Mouse (Mus musculus) liver, embryonic 12.5 days (tissue): ENCODE results near the gene Olfr576. TPM values are rescaled to one million over a fixed set of nuclear protein-coding genes. Genes with fewer than 3 reads are reported as not detected.
A peak's percentile ranks its signal among the peaks of the same experiment; 100 is the strongest.

ENCODE experiments used
- ATAC-seq: fragments of 200-750 bp; cut with Nextera tagmentation; 2 replicates; pipeline ENCODE4 v1.8.0; 2017; ENCODE audit warnings: moderate number of reproducible peaks, mild to moderate bottlenecking, moderate library complexity
- H3K27ac ChIP-seq: fragments of 300-500 bp; sonication (generic); 2 replicates; pipeline ENCODE4 v1.5.1; 2016; ENCODE audit warnings: mild to moderate bottlenecking
- H3K27me3 ChIP-seq: fragments of 300-500 bp; sonication (generic); replicated peaks from 2 replicates; pipeline ENCODE4 v1.6.1; 2016; ENCODE audit warnings: mild to moderate bottlenecking, moderate library complexity
- H3K36me3 ChIP-seq: fragments of 300-500 bp; sonication (generic); 2 replicates; pipeline ENCODE4 v1.6.1; 2016; ENCODE audit warnings: mild to moderate bottlenecking, moderate library complexity
- H3K4me1 ChIP-seq: fragments of 300-500 bp; sonication (generic); 2 replicates; pipeline ENCODE4 v1.6.1; 2016
- H3K4me2 ChIP-seq: fragments of 300-500 bp; sonication (generic); 2 replicates; pipeline ENCODE4 v1.6.1; 2016; ENCODE audit warnings: mild to moderate bottlenecking, moderate library complexity
- H3K4me3 ChIP-seq: fragments of 300-500 bp; sonication (generic); 2 replicates; pipeline ENCODE4 v1.5.1; 2016; ENCODE audit warnings: mild to moderate bottlenecking, moderate library complexity
- H3K9ac ChIP-seq: fragments of 300-500 bp; sonication (generic); 2 replicates; pipeline ENCODE4 v1.6.1; 2016; ENCODE audit warnings: mild to moderate bottlenecking, moderate library complexity
- H3K9me3 ChIP-seq: fragments of 300-500 bp; sonication (generic); replicated peaks from 2 replicates; pipeline ENCODE4 v1.6.1; 2016; ENCODE audit warnings: mild to moderate bottlenecking, moderate library complexity
- WGBS: fragments of 180-500 bp; shearing (Covaris S2); methylation state at CpG from one replicate; pipeline ENCODE4 v1.1.7; 2016; ENCODE audit not compliant: insufficient replicate concordance; 5-methylcytosine and 5-hydroxymethylcytosine counted together
- polyA plus RNA-seq: library from polyadenylated mRNA; unstranded; fragments of >200 nt; fragmentation: Nextera tagmentation; extraction: Ambion mirVana; gene quantifications from 2 replicates; pipeline ENCODE4 v1.2.1, GENCODE M21; 2016

Gene Olfr576
- polyA plus RNA-seq, 1 experiment from 2014 or later: not detected

DNA sequence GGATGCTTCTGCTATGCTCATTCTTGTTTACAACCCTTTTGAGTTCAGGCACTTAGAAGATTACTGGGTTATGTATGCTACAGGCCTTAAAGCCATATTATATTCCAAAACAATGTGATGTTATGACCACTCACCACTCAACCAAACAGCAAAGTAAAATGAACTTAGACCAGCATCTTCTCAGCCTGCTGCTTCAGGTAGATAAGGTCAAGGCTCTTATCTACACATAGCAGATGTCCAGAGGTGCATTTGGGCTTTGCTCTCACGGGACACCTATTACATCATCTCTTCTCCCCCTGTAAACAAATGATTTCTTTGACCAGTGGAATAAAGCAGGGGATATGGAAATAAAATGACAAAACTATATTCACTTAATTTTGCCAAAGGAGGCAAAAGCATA lies 3.9 kb upstream of the Olfr576 start, which contains the start of gene Olfr575:
Gene Olfr575 (minus strand): TSS at position 183 of the 400 bp plus-strand sequence.
- Histone ChIP-seq H3K4me3 (no peak within 1 kb of the TSS), H3K4me1 (peaks cover 16% of the 10 kb centered on the region; the same call in 1 of the 2 replicates), H3K9ac (0 out of 2 replicates have a peak within 1 kb of the TSS, but pooled peaks have one; percentile 12), H3K27me3 (no peaks in the 10 kb centered on the region), H3K27ac (peak within 1 kb of the TSS; percentile 81), H3K4me2 (peak within 1 kb of the TSS; percentile 29), H3K9me3 (no peaks in the 10 kb centered on the region), H3K36me3 (no peaks in the 10 kb centered on the region)
- peak; percentile 95 for ATAC-seq
- WGBS: 6% methylated on average over 1 of the region's 1 CpGs

DNA sequence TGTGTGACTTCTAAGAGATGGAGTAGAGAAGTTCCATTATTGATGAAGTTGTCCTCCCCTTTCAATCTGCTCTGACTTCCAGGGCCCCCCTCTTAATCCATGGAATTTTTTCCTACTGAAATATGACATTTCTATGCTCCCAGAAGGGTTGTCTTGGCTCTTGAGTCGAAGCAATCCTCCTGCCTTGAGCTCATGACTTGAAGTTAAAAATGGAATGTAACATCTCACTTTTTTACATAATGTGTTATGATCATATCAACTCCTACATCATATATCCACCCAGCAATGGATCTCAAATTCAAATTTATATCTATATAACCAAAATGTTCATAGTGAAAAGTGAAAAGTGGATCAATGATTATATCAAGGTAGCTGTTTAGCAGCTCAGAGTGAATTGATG lies 11.9 kb downstream of the Olfr576 start:
- no peaks in the 10 kb centered on the region for H3K9me3 ChIP-seq
- H3K4me3 ChIP-seq: no peak overlapping the region
- no peaks in the 10 kb centered on the region for H3K36me3 ChIP-seq
- no peak overlapping the region for H3K4me2 ChIP-seq
- no peaks in the 10 kb centered on the region for H3K27me3 ChIP-seq
- 33% methylated on average over 1 of the region's 1 CpGs for WGBS
- ATAC-seq: no peak
- H3K4me1 ChIP-seq: no peaks in the 10 kb centered on the region
- H3K9ac ChIP-seq: no peak overlapping the region
- H3K27ac ChIP-seq: no peak overlapping the region

- no peak for ATAC-seq
- 65% methylated on average over 2 of the region's 2 CpGs for WGBS
- H3K27me3 ChIP-seq: no peaks in the 10 kb centered on the region
- H3K27ac ChIP-seq: no peak within 1 kb of the TSS
- no peak within 1 kb of the TSS for H3K4me3 ChIP-seq
- no peaks in the 10 kb centered on the region for H3K9me3 ChIP-seq
- H3K9ac ChIP-seq: no peak within 1 kb of the TSS
- H3K4me1 ChIP-seq: no peaks in the 10 kb centered on the region
- H3K4me2 ChIP-seq: no peak within 1 kb of the TSS
- H3K36me3 ChIP-seq: no peaks in the 10 kb centered on the region
Measured at GRCm38 (mm10) chr7:102975843-102976242, 13.4 kb downstream of the Olfr576 start, which contains the start of gene Olfr577. TSS of gene Olfr577 (minus strand) at chr7:102975943.

GRCm38 (mm10) chr7:102989224-102989623 lies 26.8 kb downstream of the Olfr576 start, which contains the start of gene Olfr578:
TSS of gene Olfr578 (minus strand) at chr7:102989324.
- no peaks in the 10 kb centered on the region for H3K27me3 ChIP-seq
- 50% methylated on average over 3 of the region's 3 CpGs for WGBS
- H3K9me3 ChIP-seq: no peaks in the 10 kb centered on the region
- ATAC-seq: no peak
- H3K4me2 ChIP-seq: no peak within 1 kb of the TSS
- H3K27ac ChIP-seq: no peak within 1 kb of the TSS
- no peak within 1 kb of the TSS for H3K4me3 ChIP-seq
- H3K9ac ChIP-seq: no peak within 1 kb of the TSS
- H3K36me3 ChIP-seq: no peaks in the 10 kb centered on the region
- H3K4me1 ChIP-seq: no peaks in the 10 kb centered on the region

Other genes with a start within 250 kb of the Olfr576 start
- not detected in 2 replicates for gene Olfr33, start 243.6 kb upstream of the Olfr576 start, polyA plus RNA-seq
- not detected in 2 replicates for gene Olfr559, start 235.2 kb upstream of the Olfr576 start, polyA plus RNA-seq
- not detected in 2 replicates for gene Olfr560, start 203.3 kb upstream of the Olfr576 start, polyA plus RNA-seq
- not detected in 2 replicates for gene Olfr78, start 203.2 kb upstream of the Olfr576 start, polyA plus RNA-seq
- not detected in 2 replicates for gene Olfr561, start 191.4 kb upstream of the Olfr576 start, polyA plus RNA-seq
- not detected in 2 replicates for gene Olfr564, start 159.2 kb upstream of the Olfr576 start, polyA plus RNA-seq
- not detected in 2 replicates for gene Olfr566, start 103.9 kb upstream of the Olfr576 start, polyA plus RNA-seq
- not detected in 2 replicates for gene Olfr568, start 85.5 kb upstream of the Olfr576 start, polyA plus RNA-seq
- gene Olfr569, start 71.8 kb upstream of the Olfr576 start, polyA plus RNA-seq: not detected in 2 replicates
- gene Olfr570, start 68.1 kb upstream of the Olfr576 start, polyA plus RNA-seq: not detected in 2 replicates
- not detected in 2 replicates for gene Olfr571, start 45.1 kb upstream of the Olfr576 start, polyA plus RNA-seq
- not detected in 2 replicates for gene Olfr572, start 38.3 kb upstream of the Olfr576 start, polyA plus RNA-seq
- gene Olfr573-ps1, start 20.1 kb upstream of the Olfr576 start, polyA plus RNA-seq: not detected in 2 replicates
- not detected in 2 replicates for gene Olfr574, start 14.2 kb upstream of the Olfr576 start, polyA plus RNA-seq
- gene Olfr575, start 3.9 kb upstream of the Olfr576 start, polyA plus RNA-seq: not detected in 2 replicates
- gene Olfr577, start 13.3 kb downstream of the Olfr576 start, polyA plus RNA-seq: not detected in 2 replicates
- gene Olfr578, start 26.7 kb downstream of the Olfr576 start, polyA plus RNA-seq: not detected in 2 replicates
- gene Olfr582, start 75.4 kb downstream of the Olfr576 start, polyA plus RNA-seq: not detected in 2 replicates
- not detected in 2 replicates for gene Olfr583, start 88.6 kb downstream of the Olfr576 start, polyA plus RNA-seq
- gene Olfr584, start 119.2 kb downstream of the Olfr576 start, polyA plus RNA-seq: not detected in 2 replicates
- gene Olfr585, start 135.1 kb downstream of the Olfr576 start, polyA plus RNA-seq: not detected in 2 replicates
- gene Olfr586, start 163.0 kb downstream of the Olfr576 start, polyA plus RNA-seq: not detected in 2 replicates
- not detected in 2 replicates for gene Olfr588-ps1, start 178.2 kb downstream of the Olfr576 start, polyA plus RNA-seq
- gene Olfr589, start 193.7 kb downstream of the Olfr576 start, polyA plus RNA-seq: not detected in 2 replicates
- not detected in 2 replicates for gene Olfr591, start 215.7 kb downstream of the Olfr576 start, polyA plus RNA-seq
- not detected in 2 replicates for gene Olfr592, start 222.1 kb downstream of the Olfr576 start, polyA plus RNA-seq
- gene Olfr593, start 249.2 kb downstream of the Olfr576 start, polyA plus RNA-seq: not detected in 2 replicates